Mouse (Mus musculus): ENCODE results near the gene Rab36.

GRCm38 (mm10) chr10:75051364-75052074, 14.7 kb downstream of the Rab36 start:
- TF ChIP-seq CTCF (IDR thresholded peaks at IDR 0.05; ENCODE audit: borderline replicate concordance, control insufficient read depth, extremely low read depth, insufficient read depth, low read length, poor library complexity), result no peak
- TF ChIP-seq POLR2A (IDR thresholded peaks at IDR 0.05; ENCODE audit: control insufficient read depth, extremely low read depth, insufficient read depth, low read length, poor library complexity), result no peak
